Mouse (Mus musculus): ENCODE measurements around the gene Vezf1. TPM values are rescaled to one million over a fixed set of nuclear protein-coding genes. Genes with fewer than 3 reads are reported as not detected.

Gene Vezf1
- polyA plus RNA-seq, 1 experiment from 2014 or later, result 32.3 TPM

DNA sequence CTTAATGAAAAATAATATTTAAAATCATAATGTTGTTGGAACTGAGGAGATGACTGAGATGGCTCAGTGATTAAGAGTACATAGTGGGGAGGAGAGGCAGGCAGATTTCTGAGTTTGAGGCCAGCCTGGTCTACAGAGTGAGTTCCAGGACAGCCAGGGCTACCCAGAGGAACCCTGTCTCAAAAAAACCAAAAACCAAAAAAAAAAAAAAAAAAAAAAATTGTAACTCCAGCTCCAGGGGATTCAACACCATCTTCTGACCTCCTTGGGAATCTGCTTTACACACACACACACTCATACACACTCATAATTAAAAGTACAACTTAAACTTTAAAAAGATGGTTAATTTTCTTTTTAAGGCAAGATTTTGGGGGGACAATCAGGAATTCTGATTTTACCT lies 2.3 kb upstream of the Vezf1 start:
- no peak overlapping the region for H3K9ac ChIP-seq (ENCODE audit: low read depth, low read length)
- no peak overlapping the region for H3K27ac ChIP-seq (ENCODE audit: low read depth, low read length)
- H3K4me1 ChIP-seq (ENCODE audit: control insufficient read depth, insufficient read depth, low read depth, low read length), result peaks cover 13% of the 10 kb centered on the region
- H3K4me3 ChIP-seq (ENCODE audit: low read length), result no peak overlapping the region
- no peaks in the 10 kb centered on the region for H3K27me3 ChIP-seq (replicated peaks; ENCODE audit: control insufficient read depth, insufficient read depth, low read length)
- H3K36me3 ChIP-seq (ENCODE audit: control insufficient read depth, insufficient read depth, low read length), result no peaks in the 10 kb centered on the region
- no peak overlapping the region for H3K4me2 ChIP-seq (ENCODE audit: low read length)
- ATAC-seq, result no peak
- H3K9me3 ChIP-seq (ENCODE audit: control insufficient read depth, low read length), result no peaks in the 10 kb centered on the region

DNA sequence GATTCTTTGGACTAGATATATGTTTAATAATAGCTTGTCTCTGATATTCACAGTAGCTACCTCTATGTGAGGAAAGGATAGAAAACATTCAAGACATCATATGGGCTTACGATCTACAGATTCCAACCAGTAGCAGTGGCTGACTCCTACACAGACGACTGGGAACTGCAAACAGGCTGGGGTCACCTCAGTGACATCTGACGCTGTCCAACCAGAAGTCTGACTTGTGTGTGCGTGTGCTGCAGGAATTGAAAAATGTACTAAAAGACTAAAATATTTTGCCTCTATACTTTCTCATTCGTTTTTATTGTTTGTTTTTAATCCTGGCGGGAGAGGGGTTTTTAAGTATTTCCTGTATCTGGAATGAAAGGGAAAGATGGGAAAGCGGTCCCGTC lies 891 bp upstream of the Vezf1 start:
- Histone ChIP-seq H3K4me2 (ENCODE audit: low read length) (peak overlapping the region; percentile 94), H3K4me1 (ENCODE audit: control insufficient read depth, insufficient read depth, low read depth, low read length) (peaks cover 24% of the 10 kb centered on the region), H3K9me3 (ENCODE audit: control insufficient read depth, low read length) (no peaks in the 10 kb centered on the region), H3K27ac (ENCODE audit: low read depth, low read length) (peak overlapping the region; percentile 99), H3K36me3 (ENCODE audit: control insufficient read depth, insufficient read depth, low read length) (no peaks in the 10 kb centered on the region), H3K4me3 (ENCODE audit: low read length) (peak overlapping the region; percentile 72), H3K27me3 (replicated peaks; ENCODE audit: control insufficient read depth, insufficient read depth, low read length) (no peaks in the 10 kb centered on the region), H3K9ac (ENCODE audit: low read depth, low read length) (peak overlapping the region; percentile 99)
- 3% methylated on average over 8 of the region's 8 CpGs for WGBS
- no peak for ATAC-seq

DNA sequence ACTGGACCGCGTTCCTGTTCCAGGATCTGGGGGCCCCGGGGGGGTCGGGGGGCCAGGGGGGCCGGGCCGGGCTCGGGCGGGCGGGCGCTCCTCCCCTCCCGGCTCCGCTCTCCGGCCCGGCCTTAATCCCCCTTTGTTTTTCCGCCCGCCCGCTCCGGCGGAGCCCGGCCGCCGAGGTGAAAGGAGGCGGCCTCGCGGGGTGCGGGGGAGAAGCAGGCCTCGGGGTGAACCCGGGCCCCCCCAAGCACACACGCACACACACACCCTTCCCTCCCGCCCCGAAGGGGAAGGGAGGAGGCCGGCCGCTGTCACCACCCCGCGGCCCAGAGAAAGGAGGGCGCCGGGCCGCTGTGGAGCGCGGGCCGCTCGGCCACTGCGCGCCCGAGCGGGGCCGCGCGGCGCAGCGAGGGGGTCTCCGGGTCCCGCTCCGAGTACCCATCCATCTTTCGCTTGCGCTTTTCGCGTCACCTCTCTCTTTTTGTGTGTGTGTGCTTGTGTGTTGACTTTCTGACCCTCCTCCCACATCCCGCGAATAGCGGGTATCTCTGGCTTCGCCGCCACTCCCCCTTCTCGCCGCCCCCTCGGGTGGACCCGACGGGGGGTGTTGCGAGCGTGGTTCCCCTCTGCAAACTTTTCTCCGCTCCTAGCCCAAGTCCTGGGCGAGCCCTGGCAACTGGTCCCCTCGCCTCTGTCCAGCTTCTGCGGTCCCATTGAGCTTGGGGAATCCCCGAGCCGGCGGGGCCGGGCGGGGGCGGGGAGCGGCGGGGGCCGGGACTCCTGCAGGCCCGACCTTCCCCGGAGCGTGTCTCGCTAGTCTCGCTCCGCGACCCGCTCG lies 549 bp downstream of the Vezf1 start:
- under 1% methylated on average over 37 of the region's 92 CpGs for WGBS
- peak overlapping the region; percentile 94 for H3K4me2 ChIP-seq (ENCODE audit: low read length)
- H3K9ac ChIP-seq (ENCODE audit: low read depth, low read length), result peak overlapping the region; percentile 99
- no peaks in the 10 kb centered on the region for H3K36me3 ChIP-seq (ENCODE audit: control insufficient read depth, insufficient read depth, low read length)
- H3K27me3 ChIP-seq (replicated peaks; ENCODE audit: control insufficient read depth, insufficient read depth, low read length), result no peaks in the 10 kb centered on the region
- H3K4me3 ChIP-seq (ENCODE audit: low read length), result peak overlapping the region; percentile 72
- ATAC-seq, result peak; percentile 66
- H3K9me3 ChIP-seq (ENCODE audit: control insufficient read depth, low read length), result no peaks in the 10 kb centered on the region
- peaks cover 31% of the 10 kb centered on the region for H3K4me1 ChIP-seq (ENCODE audit: control insufficient read depth, insufficient read depth, low read depth, low read length)
- peak overlapping the region; percentile 99 for H3K27ac ChIP-seq (ENCODE audit: low read depth, low read length)

DNA sequence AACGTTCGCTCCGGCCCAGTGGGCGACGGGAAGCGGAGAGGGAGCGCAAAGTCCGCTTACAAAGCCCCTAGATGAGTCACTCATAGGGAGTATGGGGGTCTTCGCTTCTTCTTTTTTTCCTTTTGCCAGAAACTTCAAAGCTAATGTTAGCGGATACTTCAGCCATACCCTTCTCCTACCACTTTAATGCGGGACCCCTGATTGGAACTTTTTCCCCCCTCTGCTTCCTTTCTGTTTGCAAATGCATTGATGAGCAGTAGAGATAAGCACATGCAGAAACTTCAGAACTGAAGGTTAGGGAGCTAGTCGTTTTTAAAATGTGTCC lies 1.1 kb downstream of the Vezf1 start:
- peak overlapping the region; percentile 99 for H3K9ac ChIP-seq (ENCODE audit: low read depth, low read length)
- peak overlapping the region; percentile 72 for H3K4me3 ChIP-seq (ENCODE audit: low read length)
- peaks cover 32% of the 10 kb centered on the region for H3K4me1 ChIP-seq (ENCODE audit: control insufficient read depth, insufficient read depth, low read depth, low read length)
- H3K9me3 ChIP-seq (ENCODE audit: control insufficient read depth, low read length), result no peaks in the 10 kb centered on the region
- ATAC-seq, result no peak; the same call in 1 of the 2 replicates
- H3K27ac ChIP-seq (ENCODE audit: low read depth, low read length), result peak overlapping the region; percentile 99
- H3K4me2 ChIP-seq (ENCODE audit: low read length), result peak overlapping the region; percentile 94
- under 1% methylated on average over 12 of the region's 12 CpGs for WGBS
- H3K36me3 ChIP-seq (ENCODE audit: control insufficient read depth, insufficient read depth, low read length), result no peaks in the 10 kb centered on the region
- no peaks in the 10 kb centered on the region for H3K27me3 ChIP-seq (replicated peaks; ENCODE audit: control insufficient read depth, insufficient read depth, low read length)

DNA sequence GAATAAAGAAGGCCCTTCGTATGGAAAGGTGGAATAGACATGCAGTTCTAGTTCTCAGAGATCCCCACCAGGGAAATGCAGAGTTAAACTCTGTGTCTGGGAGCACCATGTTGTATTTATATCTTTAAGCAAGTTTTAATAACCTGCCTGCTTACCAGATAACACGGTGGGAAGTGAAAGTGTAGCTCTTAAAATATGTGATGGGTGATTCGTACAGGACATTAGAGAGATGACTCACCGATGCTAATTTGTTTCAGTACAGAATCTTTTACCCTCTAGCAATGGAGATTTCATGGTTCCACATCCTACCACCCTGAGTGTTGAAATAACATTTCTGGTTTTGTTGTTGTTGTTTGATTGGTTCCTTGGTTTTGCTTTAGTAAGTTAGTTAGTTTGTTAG lies 2.3 kb downstream of the Vezf1 start:
- Histone ChIP-seq H3K27ac (ENCODE audit: low read depth, low read length) (no peak overlapping the region), H3K4me1 (ENCODE audit: control insufficient read depth, insufficient read depth, low read depth, low read length) (peaks cover 32% of the 10 kb centered on the region), H3K27me3 (replicated peaks; ENCODE audit: control insufficient read depth, insufficient read depth, low read length) (no peaks in the 10 kb centered on the region), H3K9ac (ENCODE audit: low read depth, low read length) (no peak overlapping the region), H3K4me3 (ENCODE audit: low read length) (peak overlapping the region; percentile 72), H3K36me3 (ENCODE audit: control insufficient read depth, insufficient read depth, low read length) (no peaks in the 10 kb centered on the region), H3K9me3 (ENCODE audit: control insufficient read depth, low read length) (no peaks in the 10 kb centered on the region), H3K4me2 (ENCODE audit: low read length) (peak overlapping the region; percentile 94)
- no peak for ATAC-seq
- 8% methylated on average over 4 of the region's 4 CpGs for WGBS

DNA sequence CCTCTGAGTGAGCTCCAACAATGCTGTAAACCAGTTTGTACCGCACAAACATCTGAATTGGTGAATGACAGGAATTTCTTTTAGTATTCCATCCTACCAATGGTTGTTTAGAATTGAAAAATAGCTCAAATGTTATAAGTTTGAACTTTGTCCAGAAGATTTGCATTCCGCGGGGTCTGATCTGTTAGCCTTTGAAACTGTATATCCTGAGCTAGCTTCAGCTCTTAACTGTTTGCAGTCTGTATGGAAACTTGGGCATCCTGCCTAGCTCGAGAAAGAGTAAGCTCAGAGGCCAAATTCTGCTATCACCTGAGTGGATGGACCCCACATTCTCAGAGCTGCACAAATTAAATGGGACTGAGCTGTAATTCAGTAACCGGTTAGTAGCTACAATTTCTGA lies 3.0 kb downstream of the Vezf1 start:
- Histone ChIP-seq H3K9ac (ENCODE audit: low read depth, low read length) (no peak overlapping the region), H3K4me3 (ENCODE audit: low read length) (no peak overlapping the region), H3K36me3 (ENCODE audit: control insufficient read depth, insufficient read depth, low read length) (no peaks in the 10 kb centered on the region), H3K27ac (ENCODE audit: low read depth, low read length) (no peak overlapping the region), H3K27me3 (replicated peaks; ENCODE audit: control insufficient read depth, insufficient read depth, low read length) (no peaks in the 10 kb centered on the region), H3K9me3 (ENCODE audit: control insufficient read depth, low read length) (no peaks in the 10 kb centered on the region), H3K4me2 (ENCODE audit: low read length) (peak overlapping the region; percentile 94), H3K4me1 (ENCODE audit: control insufficient read depth, insufficient read depth, low read depth, low read length) (peaks cover 32% of the 10 kb centered on the region)
- ATAC-seq, result no peak
- 42% methylated on average over 5 of the region's 5 CpGs for WGBS

DNA sequence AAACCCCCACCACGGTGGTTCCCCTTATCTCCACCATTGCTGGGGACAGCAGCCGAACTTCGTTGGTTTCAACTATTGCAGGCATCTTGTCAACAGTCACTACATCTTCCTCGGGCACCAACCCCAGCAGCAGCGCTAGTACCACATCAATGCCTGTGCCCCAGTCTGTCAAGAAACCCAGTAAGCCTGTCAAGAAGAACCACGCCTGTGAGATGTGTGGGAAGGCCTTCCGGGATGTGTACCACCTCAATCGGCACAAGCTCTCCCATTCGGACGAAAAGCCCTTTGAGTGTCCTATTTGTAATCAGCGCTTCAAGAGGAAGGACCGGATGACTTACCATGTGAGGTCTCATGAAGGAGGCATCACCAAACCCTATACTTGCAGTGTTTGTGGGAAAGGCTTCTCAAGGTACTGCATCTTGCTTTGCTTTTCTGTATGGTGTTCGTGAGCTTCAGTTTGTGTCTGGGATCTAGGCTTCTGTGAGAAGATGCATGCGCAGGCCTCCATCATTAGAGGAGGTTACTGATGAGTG lies 5.3 kb downstream of the Vezf1 start:
- H3K4me2 ChIP-seq (ENCODE audit: low read length), result no peak overlapping the region
- H3K9me3 ChIP-seq (ENCODE audit: control insufficient read depth, low read length), result no peaks in the 10 kb centered on the region
- peaks cover 5% of the 10 kb centered on the region; the same call in 1 of the 2 replicates for H3K36me3 ChIP-seq (ENCODE audit: control insufficient read depth, insufficient read depth, low read length)
- H3K4me1 ChIP-seq (ENCODE audit: control insufficient read depth, insufficient read depth, low read depth, low read length), result peaks cover 29% of the 10 kb centered on the region
- WGBS, result 86% methylated on average over 14 of the region's 14 CpGs
- no peak overlapping the region for H3K4me3 ChIP-seq (ENCODE audit: low read length)
- H3K27me3 ChIP-seq (replicated peaks; ENCODE audit: control insufficient read depth, insufficient read depth, low read length), result no peaks in the 10 kb centered on the region
- ATAC-seq, result no peak
- no peak overlapping the region for H3K9ac ChIP-seq (ENCODE audit: low read depth, low read length)
- H3K27ac ChIP-seq (ENCODE audit: low read depth, low read length), result no peak overlapping the region

DNA sequence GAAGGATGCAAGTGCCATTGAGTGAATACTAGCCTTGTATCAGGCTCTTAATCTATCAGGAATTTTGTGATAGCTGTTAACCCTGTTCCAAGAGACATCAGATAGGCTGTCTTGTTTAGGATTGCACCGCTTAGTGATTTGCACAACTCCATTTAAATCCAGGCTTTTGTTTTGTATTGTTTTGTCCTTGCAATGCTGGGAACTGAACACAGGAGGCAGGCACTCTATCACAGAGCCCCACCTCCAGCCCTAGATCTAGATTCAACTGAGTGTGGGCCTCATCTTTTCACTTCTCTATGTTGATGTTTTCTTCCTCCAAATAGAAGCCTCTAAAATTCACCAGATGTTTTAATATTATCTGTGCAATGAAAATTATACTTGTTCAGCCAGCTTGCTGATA lies 7.6 kb downstream of the Vezf1 start:
- H3K4me2 ChIP-seq (ENCODE audit: low read length), result no peak overlapping the region
- H3K9ac ChIP-seq (ENCODE audit: low read depth, low read length), result no peak overlapping the region
- WGBS, result 27% methylated on average over 1 of the region's 1 CpGs
- H3K27me3 ChIP-seq (replicated peaks; ENCODE audit: control insufficient read depth, insufficient read depth, low read length), result no peaks in the 10 kb centered on the region
- peaks cover 19% of the 10 kb centered on the region for H3K4me1 ChIP-seq (ENCODE audit: control insufficient read depth, insufficient read depth, low read depth, low read length)
- no peaks in the 10 kb centered on the region for H3K9me3 ChIP-seq (ENCODE audit: control insufficient read depth, low read length)
- peaks cover 24% of the 10 kb centered on the region for H3K36me3 ChIP-seq (ENCODE audit: control insufficient read depth, insufficient read depth, low read length)
- no peak for ATAC-seq
- no peak overlapping the region for H3K27ac ChIP-seq (ENCODE audit: low read depth, low read length)
- H3K4me3 ChIP-seq (ENCODE audit: low read length), result no peak overlapping the region

DNA sequence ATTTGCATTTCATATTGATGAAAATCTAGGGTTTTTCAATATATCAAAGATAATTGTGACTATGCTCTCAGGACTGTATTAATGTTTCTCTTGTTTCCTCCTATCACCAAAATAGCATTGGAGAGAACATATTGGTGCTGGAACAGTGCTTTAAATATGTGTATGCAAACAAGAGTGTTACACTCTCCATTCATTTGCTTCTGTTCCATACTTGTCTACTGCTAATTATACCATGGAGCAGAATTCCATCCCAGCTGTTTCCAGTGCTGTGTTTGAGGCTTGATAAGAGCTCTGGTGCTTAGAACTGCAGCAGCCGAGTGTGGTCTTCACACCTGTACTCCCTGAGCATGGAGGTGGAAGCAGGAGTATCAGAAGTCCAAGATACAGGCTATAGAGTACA lies 8.3 kb downstream of the Vezf1 start:
- Histone ChIP-seq H3K4me3 (ENCODE audit: low read length) (no peak overlapping the region), H3K27me3 (replicated peaks; ENCODE audit: control insufficient read depth, insufficient read depth, low read length) (no peaks in the 10 kb centered on the region), H3K9me3 (ENCODE audit: control insufficient read depth, low read length) (no peaks in the 10 kb centered on the region), H3K4me1 (ENCODE audit: control insufficient read depth, insufficient read depth, low read depth, low read length) (peaks cover 13% of the 10 kb centered on the region), H3K27ac (ENCODE audit: low read depth, low read length) (no peak overlapping the region), H3K36me3 (ENCODE audit: control insufficient read depth, insufficient read depth, low read length) (peaks cover 30% of the 10 kb centered on the region), H3K9ac (ENCODE audit: low read depth, low read length) (no peak overlapping the region), H3K4me2 (ENCODE audit: low read length) (no peak overlapping the region)
- ATAC-seq, result no peak
- WGBS, result 85% methylated on average over 1 of the region's 1 CpGs

All from hindbrain, embryonic 16.5 days (tissue).